Comparison of ENCODE assay signal across 8 mouse cellular contexts in genomic region chr4:126321854-126322511, GRCm38 (mm10). TPM values are rescaled to one million over a fixed set of nuclear protein-coding genes. Genes with fewer than 3 reads are reported as not detected.
A peak's percentile ranks its signal among the peaks of the same experiment; 100 is the strongest.
DNase-seq lines count a peak whose midpoint lies in the region; ATAC-seq lines count a peak whose summit lies in the region.

No protein-coding gene starts in this region.

- peak overlapping the region; percentile 4; the same call in 1 of the 2 replicates for H3K9ac ChIP-seq in kidney, embryonic 16.5 days (replicated peaks; ENCODE audit: low read length)
- H3K9ac ChIP-seq in hindbrain, embryonic 14.5 days, result no peak overlapping the region
- no peak overlapping the region; the same call in 1 of the 2 replicates for H3K9ac ChIP-seq in midbrain, embryonic 14.5 days (replicated peaks; ENCODE audit: low read length)

- no peaks in the 10 kb centered on the region for H3K9me3 ChIP-seq in kidney, embryonic 16.5 days (ENCODE audit: low read length)
- H3K9me3 ChIP-seq in embryonic facial prominence, embryonic 10.5 days, result no peaks in the 10 kb centered on the region
- H3K9me3 ChIP-seq in hindbrain, embryonic 14.5 days (ENCODE audit: control insufficient read depth, low read length), result no peaks in the 10 kb centered on the region
- no peaks in the 10 kb centered on the region for H3K9me3 ChIP-seq in midbrain, embryonic 14.5 days (ENCODE audit: control insufficient read depth, low read length)

- H3K4me2 ChIP-seq in kidney, embryonic 16.5 days (replicated peaks; ENCODE audit: low read depth, low read length), result peak overlapping the region; percentile 90
- H3K4me2 ChIP-seq in hindbrain, embryonic 14.5 days (replicated peaks), result peak overlapping the region; percentile 90
- peak overlapping the region; percentile 65 for H3K4me2 ChIP-seq in midbrain, embryonic 14.5 days (ENCODE audit: low read length)

- no peak for DNase-seq in kidney, postnatal 4 days
- DNase-seq in embryonic facial prominence, embryonic 10.5 days (ENCODE audit: low spot score), result no peak
- DNase-seq in hindbrain, embryonic 14.5 days (ENCODE audit: low spot score), result no peak
- no peak for DNase-seq in midbrain, embryonic 14.5 days
- DNase-seq in embryo, embryonic 9.5 days (ENCODE audit: extremely low spot score), result no peak
- no peak for DNase-seq in adrenal gland, postnatal 25 days

- H3K4me3 ChIP-seq in kidney, embryonic 16.5 days (ENCODE audit: low read length), result peak overlapping the region; percentile 76
- H3K4me3 ChIP-seq in embryonic facial prominence, embryonic 10.5 days, result peak overlapping the region; percentile 86
- H3K4me3 ChIP-seq in hindbrain, embryonic 14.5 days (replicated peaks; ENCODE audit: low read length), result peak overlapping the region; percentile 93
- peak overlapping the region; percentile 70 for H3K4me3 ChIP-seq in midbrain, embryonic 14.5 days (replicated peaks; ENCODE audit: low read depth, low read length)

- ATAC-seq in kidney, embryonic 16.5 days (ENCODE audit: low FRiP score, low TSS enrichment), result peak; percentile 37
- ATAC-seq in hindbrain, embryonic 14.5 days (ENCODE audit: low FRiP score), result peak; percentile 31; the same call in 1 of the 2 replicates
- peak; percentile 38 for ATAC-seq in midbrain, embryonic 14.5 days (ENCODE audit: low FRiP score, low TSS enrichment)
- ATAC-seq in monocyte, adult 5-6 weeks (replicated peaks; ENCODE audit: insufficient number of reproducible peaks, low FRiP score, low TSS enrichment, poor library complexity, severe bottlenecking), result no peak

- H3K36me3 ChIP-seq in kidney, embryonic 16.5 days (ENCODE audit: insufficient read depth, low read length), result peaks cover 17% of the 10 kb centered on the region
- peaks cover 30% of the 10 kb centered on the region for H3K36me3 ChIP-seq in embryonic facial prominence, embryonic 10.5 days (replicated peaks)
- peaks cover 15% of the 10 kb centered on the region for H3K36me3 ChIP-seq in hindbrain, embryonic 14.5 days (replicated peaks; ENCODE audit: control insufficient read depth, insufficient read depth)
- peaks cover 15% of the 10 kb centered on the region for H3K36me3 ChIP-seq in midbrain, embryonic 14.5 days (ENCODE audit: control insufficient read depth, insufficient read depth, low read length)

- peaks cover 16% of the 10 kb centered on the region for H3K4me1 ChIP-seq in kidney, embryonic 16.5 days (ENCODE audit: insufficient read depth, low read length)
- peaks cover 35% of the 10 kb centered on the region for H3K4me1 ChIP-seq in embryonic facial prominence, embryonic 10.5 days
- peaks cover 19% of the 10 kb centered on the region for H3K4me1 ChIP-seq in hindbrain, embryonic 14.5 days (replicated peaks; ENCODE audit: control insufficient read depth, insufficient read depth, low read length)
- H3K4me1 ChIP-seq in midbrain, embryonic 14.5 days (ENCODE audit: control insufficient read depth, insufficient read depth, low read length), result peaks cover 12% of the 10 kb centered on the region

- WGBS in kidney, embryonic 16.5 days, result 52% methylated on average over 28 of the region's 28 CpGs
- 51% methylated on average over 28 of the region's 28 CpGs for WGBS in embryonic facial prominence, embryonic 10.5 days
- 58% methylated on average over 28 of the region's 28 CpGs for WGBS in hindbrain, embryonic 14.5 days
- 57% methylated on average over 28 of the region's 28 CpGs for WGBS in midbrain, embryonic 14.5 days

- peaks cover 7% of the 10 kb centered on the region; the same call in 1 of the 2 replicates for H3K27me3 ChIP-seq in kidney, embryonic 16.5 days (ENCODE audit: insufficient read depth, low read length)
- peaks cover 43% of the 10 kb centered on the region for H3K27me3 ChIP-seq in embryonic facial prominence, embryonic 10.5 days (replicated peaks; ENCODE audit: low read depth, poor library complexity, severe bottlenecking)
- H3K27me3 ChIP-seq in hindbrain, embryonic 14.5 days (ENCODE audit: control insufficient read depth, insufficient read depth, low read length), result peaks cover 13% of the 10 kb centered on the region
- peaks cover 7% of the 10 kb centered on the region; the same call in 1 of the 2 replicates for H3K27me3 ChIP-seq in midbrain, embryonic 14.5 days (ENCODE audit: control insufficient read depth, insufficient read depth, low read length)

- H3K27ac ChIP-seq in kidney, embryonic 16.5 days (ENCODE audit: low read length), result no peak overlapping the region
- peak overlapping the region; percentile 93 for H3K27ac ChIP-seq in embryonic facial prominence, embryonic 10.5 days (replicated peaks)
- H3K27ac ChIP-seq in hindbrain, embryonic 14.5 days, result no peak overlapping the region
- H3K27ac ChIP-seq in midbrain, embryonic 14.5 days (replicated peaks; ENCODE audit: low read depth, low read length), result no peak overlapping the region

RNA-seq across cellular contexts. Expression of gene Adprhl2, which starts 0.5 kb away (rescaled TPM):
- 85.3 and 91.6 TPM in 2 replicates for polyA plus RNA-seq in kidney, embryonic 16.5 days (2015; fragmentation: Nextera tagmentation; extraction: Ambion mirVana)
- polyA plus RNA-seq in embryonic facial prominence, embryonic 10.5 days (2016; fragmentation: Nextera tagmentation; extraction: Ambion mirVana), result 92.3 and 93.2 TPM in 2 replicates
- polyA plus RNA-seq in hindbrain, embryonic 14.5 days (2014; fragmentation: Nextera tagmentation; extraction: Ambion mirVana), result 56.4 and 57.9 TPM in 2 replicates
- 64.2 and 76.6 TPM in 2 replicates for polyA plus RNA-seq in midbrain, embryonic 14.5 days (2014; fragmentation: Nextera tagmentation; extraction: Ambion mirVana)
- total RNA-seq in monocyte, adult 5-6 weeks (2017), result 15.0 to 25.8 TPM (median 21.0 TPM) in 3 replicates
- 27.6 and 38.9 TPM in 2 replicates for total RNA-seq in adrenal gland, postnatal 25 days (2021)

RNA-seq across cellular contexts. Expression of gene Tekt2, which starts 3.5 kb away (rescaled TPM):
- polyA plus RNA-seq in kidney, embryonic 16.5 days (2015; fragmentation: Nextera tagmentation; extraction: Ambion mirVana), result 3.9 and 5.5 TPM in 2 replicates
- 1.4 TPM in 2 replicates for polyA plus RNA-seq in embryonic facial prominence, embryonic 10.5 days (2016; fragmentation: Nextera tagmentation; extraction: Ambion mirVana)
- polyA plus RNA-seq in hindbrain, embryonic 14.5 days (2014; fragmentation: Nextera tagmentation; extraction: Ambion mirVana), result 7.2 and 8.2 TPM in 2 replicates
- polyA plus RNA-seq in midbrain, embryonic 14.5 days (2014; fragmentation: Nextera tagmentation; extraction: Ambion mirVana), result 7.4 and 9.7 TPM in 2 replicates
- total RNA-seq in monocyte, adult 5-6 weeks (2017), result not detected in 3 replicates
- total RNA-seq in adrenal gland, postnatal 25 days (2021), result 2.4 and 2.6 TPM in 2 replicates

RNA-seq across cellular contexts. Expression of gene Col8a2, which starts 35.4 kb away (rescaled TPM):
- polyA plus RNA-seq in kidney, embryonic 16.5 days (2015; fragmentation: Nextera tagmentation; extraction: Ambion mirVana), result 11.1 and 11.4 TPM in 2 replicates
- polyA plus RNA-seq in embryonic facial prominence, embryonic 10.5 days (2016; fragmentation: Nextera tagmentation; extraction: Ambion mirVana), result 7.3 and 11.2 TPM in 2 replicates
- 8.1 and 9.9 TPM in 2 replicates for polyA plus RNA-seq in hindbrain, embryonic 14.5 days (2014; fragmentation: Nextera tagmentation; extraction: Ambion mirVana)
- 0.57 and 1.1 TPM in 2 replicates for polyA plus RNA-seq in midbrain, embryonic 14.5 days (2014; fragmentation: Nextera tagmentation; extraction: Ambion mirVana)
- total RNA-seq in monocyte, adult 5-6 weeks (2017), result 1.5 to 3.7 TPM (median 1.8 TPM) in 3 replicates
- total RNA-seq in adrenal gland, postnatal 25 days (2021), result 1.7 and 2.4 TPM in 2 replicates

RNA-seq across cellular contexts. Expression of gene Trappc3, which starts 59.9 kb away (rescaled TPM):
- polyA plus RNA-seq in kidney, embryonic 16.5 days (2015; fragmentation: Nextera tagmentation; extraction: Ambion mirVana), result 113 and 120 TPM in 2 replicates
- 91.8 and 92.3 TPM in 2 replicates for polyA plus RNA-seq in embryonic facial prominence, embryonic 10.5 days (2016; fragmentation: Nextera tagmentation; extraction: Ambion mirVana)
- 40.7 and 45.9 TPM in 2 replicates for polyA plus RNA-seq in hindbrain, embryonic 14.5 days (2014; fragmentation: Nextera tagmentation; extraction: Ambion mirVana)
- 37.1 and 124 TPM in 2 replicates for polyA plus RNA-seq in midbrain, embryonic 14.5 days (2014; fragmentation: Nextera tagmentation; extraction: Ambion mirVana)
- 46.3 to 53.6 TPM (median 51.4 TPM) in 3 replicates for total RNA-seq in monocyte, adult 5-6 weeks (2017)
- 88.0 and 93.9 TPM in 2 replicates for total RNA-seq in adrenal gland, postnatal 25 days (2021)
